Mouse (Mus musculus) adrenal gland, postnatal 4 days (tissue): ENCODE measurements at regions not wholly inside any gene's neighbourhood (a gene's known extent, or its start where the extent isn't known, plus 50 kb on each side); places are given as distances from the start of the nearest gene placed in this dataset.
"Not testable (repeated sequence)": the region's sequence is repeated elsewhere in the genome, so short reads cannot be mapped to it uniquely, and the experiment has no call there.

ENCODE experiments used
- DNase-seq, 2 experiments: peaks; one replicate each; pipeline ENCODE4 v3.0.0; 2021 to 2022; ENCODE audit warnings: low spot score in 2 of 2, mixed read lengths in 2 of 2

DNA sequence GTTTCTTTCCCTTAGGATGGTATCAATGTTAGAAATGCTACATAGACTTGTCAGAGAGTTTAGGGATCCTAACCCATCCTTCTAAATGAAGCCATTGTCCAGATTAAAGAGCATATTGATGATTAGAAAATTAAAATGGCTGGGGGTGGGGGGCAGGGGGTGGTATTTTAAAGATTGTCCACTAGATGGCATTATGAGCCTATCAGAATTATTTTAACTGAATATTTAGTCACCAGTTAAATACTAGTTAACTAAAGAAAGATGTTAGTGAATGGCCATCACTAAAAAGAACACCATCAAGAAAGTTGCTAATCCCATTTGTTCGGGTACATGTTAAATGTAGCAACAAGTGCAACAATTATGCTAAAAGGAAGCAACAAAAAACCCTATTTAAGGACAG is 1909.6 kb upstream of the 5930422O12Rik start:
- DNase-seq, result no peak

DNA sequence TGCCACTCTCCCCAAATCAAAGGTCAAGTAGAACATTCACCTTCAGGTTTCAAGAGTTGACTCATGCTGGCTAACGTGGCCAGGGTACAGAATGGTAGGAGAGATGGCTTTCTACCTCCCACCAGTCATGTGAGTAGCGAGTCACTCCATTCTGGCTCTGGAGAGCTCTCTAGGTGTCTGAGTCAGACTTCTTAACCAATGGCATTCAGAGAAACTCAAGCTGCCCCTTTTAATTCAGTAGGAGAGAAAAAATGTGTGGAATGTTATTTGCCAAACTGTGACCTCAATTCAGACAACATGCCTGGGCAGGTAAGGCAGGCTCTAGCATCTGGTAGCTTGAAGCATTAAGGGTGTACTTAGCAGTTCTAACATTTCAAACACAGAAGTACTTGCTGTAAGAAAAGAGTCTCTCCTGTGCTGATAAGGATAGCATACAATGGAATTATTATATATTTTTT is 1907.5 kb upstream of the 5930422O12Rik start:
- no peak for DNase-seq

DNA sequence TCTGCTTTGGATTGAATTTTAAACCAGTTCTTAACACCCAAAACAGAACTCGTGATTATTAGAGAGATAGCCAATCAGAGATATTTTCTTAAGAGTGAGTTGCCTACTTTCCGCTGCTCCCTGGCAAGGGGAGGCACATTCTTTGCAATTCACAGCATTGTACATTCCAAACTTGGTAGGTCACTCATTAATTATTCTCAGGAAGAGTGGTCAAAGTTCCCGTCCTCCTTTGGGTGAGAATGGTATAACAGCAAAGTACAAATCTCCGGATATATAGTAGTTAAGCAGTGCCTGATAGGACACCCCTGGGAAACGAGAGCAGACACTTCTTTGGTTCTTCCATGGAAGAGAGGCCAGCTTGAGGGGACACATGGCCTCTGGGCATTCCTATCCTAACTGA is 1903.4 kb upstream of the 5930422O12Rik start:
- no peak for DNase-seq

DNA sequence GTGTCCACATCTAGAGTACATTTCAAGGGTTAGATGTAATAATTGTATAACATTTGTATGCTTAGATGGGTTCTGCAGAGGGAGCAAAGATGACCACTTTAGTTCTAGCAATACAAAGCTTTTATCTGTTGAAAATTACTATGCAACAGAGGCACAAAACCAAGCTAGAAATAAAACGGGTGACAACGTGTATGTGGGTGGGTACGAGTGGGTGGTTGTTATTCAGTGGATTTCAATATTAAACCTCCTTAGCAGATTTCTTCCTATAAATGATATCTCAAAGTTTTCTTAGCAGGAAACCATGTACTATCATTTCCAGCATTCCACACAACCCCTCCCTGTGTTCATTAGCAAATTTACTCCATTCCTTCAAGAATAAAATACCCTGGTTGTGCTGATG is 1889.3 kb upstream of the 5930422O12Rik start:
- DNase-seq, result no peak

DNA sequence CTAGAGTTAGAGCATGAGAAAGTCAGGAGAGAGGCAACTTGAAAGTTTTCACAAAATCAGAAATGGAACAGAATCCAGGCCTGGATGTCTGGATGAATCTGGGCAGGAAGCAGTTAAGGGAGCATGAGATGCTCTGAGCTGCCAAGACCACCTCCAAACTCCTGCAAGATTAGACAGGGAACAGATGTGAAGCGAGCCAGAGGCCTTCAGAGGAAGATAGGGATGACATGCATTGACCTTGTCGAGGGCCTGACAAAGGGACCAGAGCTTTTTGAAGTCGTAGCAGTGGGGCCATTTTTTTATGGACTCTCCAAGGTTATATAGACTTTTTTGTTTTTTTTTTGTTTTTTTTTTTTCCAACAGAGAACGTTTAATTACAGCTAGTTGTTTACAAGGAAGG is 1886.9 kb upstream of the 5930422O12Rik start:
- peak in 1 of 2 experiments; percentile 10 for DNase-seq

DNA sequence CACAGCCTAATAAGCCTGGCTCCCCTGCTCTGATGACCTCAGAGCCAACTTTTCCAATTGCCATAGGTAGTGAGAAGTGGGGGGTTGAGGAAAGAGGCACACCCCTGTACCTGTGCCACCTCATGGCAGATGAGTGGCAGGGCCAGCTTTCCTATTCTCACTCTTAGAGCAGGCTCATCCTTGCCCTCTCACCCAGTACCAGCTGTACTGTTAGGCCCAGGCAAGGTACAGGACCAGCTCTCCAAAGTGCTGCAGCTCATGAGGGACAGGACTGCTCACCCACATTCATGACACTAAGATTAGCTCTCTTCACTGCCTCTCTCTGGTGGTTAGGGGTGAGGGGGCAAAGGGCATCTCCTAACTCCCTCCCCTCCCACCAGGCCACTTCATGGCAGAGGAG is 1854.4 kb upstream of the 5930422O12Rik start:
- DNase-seq, result no peak

DNA sequence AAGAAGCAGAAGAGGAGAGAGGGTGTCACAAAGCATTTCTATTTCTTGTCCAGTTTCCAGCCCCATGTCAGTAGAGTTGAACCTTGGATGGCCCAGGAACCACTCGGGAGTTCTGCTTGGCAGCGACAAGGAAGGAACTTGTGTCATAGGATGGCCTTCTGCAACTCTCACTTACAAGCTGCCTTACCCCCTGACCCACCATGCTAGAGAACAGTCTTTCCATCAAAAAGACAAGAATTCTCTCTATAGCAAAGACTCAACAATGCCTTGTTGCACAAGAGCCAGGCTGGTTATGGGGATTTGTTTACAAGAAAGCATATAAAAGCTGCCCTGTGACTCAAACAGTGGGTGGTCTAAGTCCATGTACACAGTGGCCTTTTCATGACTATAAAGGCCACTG is 1852.4 kb upstream of the 5930422O12Rik start:
- DNase-seq, result no peak

DNA sequence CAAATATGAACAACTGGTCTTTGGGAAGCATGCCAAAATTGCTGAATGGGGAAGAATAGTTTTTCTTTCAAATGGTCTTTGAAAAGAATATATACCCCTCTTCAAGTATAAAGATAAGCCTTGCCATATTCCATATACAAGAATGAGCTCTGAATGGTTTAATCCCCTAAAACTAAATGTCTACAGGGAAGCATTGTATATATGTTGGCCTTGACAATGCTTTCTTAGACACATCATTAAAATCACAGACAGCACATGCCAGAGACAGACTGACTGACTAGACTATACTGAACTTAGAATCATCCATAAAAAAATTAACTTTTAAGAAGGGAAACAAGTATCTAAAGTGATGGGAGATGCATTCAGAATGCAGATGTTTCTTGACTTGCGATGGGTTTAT is 1843.8 kb upstream of the 5930422O12Rik start:
- DNase-seq, result no peak

DNA sequence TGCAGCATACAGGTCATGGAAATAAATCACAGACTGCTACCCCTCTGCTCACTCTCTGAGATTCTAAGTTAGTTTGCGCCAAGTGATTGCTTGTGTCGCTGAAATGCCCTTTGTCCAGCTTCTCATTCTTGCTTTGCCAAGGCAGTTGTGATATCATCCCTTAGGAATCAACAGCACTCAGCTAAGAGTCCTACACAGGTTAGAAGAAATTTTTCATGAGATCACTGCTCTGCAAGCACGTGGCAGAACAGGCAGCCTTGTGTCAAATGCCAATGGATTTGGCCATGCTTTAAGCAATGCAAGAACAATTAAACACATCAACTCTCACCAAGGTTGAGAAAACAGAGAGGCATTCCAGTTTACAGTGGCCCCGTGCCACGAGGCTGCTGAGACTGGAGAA is 1829.0 kb upstream of the 5930422O12Rik start:
- no peak for DNase-seq

DNA sequence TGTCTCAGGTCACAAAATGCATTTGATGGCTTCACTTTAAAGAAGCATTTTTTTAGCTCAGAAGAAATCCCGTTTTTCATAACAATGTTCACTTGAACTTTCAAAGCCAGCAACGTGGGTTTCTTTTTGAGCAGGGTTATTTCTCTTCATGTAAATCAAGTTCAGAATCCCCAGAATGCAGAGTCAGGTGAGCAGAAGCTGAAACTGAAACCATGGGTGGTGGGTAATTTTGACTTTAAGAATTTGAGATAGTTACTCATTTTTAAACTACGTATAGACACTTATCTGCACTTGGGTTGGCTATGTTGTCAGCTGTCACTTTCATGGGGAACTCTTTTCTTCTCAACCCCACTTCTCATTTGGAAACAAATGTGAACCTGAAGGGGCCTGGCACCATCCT is 1827.5 kb upstream of the 5930422O12Rik start:
- DNase-seq, result no peak

DNA sequence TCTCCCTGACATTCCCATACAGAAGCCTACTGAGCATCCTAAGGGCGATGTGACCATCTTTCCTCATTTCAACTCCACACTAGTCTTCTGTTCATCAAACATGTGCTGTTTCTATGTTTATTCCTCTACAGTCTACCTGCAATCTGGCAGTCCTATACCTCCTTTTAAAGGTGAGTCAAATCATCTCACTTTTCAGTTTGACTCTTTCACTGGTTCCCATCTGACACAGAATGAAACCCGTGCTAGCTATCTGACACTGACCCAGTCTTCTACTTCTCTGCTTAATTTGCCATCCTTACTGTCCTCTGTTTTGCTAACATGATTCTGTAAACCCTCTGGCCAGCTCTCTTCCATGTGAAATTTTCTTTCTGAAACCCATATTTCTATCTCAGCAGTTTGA is 1812.0 kb upstream of the 5930422O12Rik start:
- DNase-seq, result no peak

DNA sequence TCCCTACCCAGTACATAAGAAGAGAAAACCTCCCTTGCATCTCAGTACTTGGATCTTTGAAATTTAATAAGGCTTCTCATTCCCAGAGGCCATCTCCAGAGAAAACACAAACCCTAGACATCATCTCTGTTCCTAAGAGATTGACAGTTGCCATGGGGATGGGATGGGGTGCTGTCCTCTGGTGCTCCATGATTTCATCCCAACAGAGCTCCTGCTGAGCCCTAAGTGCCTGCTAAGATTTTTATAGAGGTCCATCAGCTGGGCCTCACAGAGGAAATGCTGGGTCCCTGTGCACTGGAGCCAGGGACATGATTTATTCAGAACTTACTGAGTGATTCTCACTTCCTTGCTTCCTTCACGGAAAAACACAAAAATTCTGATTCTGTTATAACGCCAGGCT is 1800.8 kb upstream of the 5930422O12Rik start:
- DNase-seq, result no peak

DNA sequence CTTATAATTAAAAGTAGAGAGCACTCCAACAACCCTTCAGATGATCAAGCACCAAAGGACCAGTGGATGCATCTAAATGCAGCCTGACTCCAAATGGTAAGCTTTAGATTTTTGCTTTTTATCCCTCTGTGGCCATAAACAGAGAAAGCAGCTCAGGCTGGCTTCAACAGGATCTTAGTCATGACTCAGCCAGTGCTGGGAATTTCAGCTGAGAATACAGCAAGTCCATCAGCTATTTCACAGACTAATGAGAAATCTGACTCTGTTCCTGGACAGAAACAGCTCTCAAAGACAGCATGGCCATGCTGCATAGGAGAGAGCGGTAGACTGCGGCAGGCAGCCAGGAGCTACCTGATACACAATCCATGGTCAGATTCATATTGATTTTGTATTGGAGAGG is 1800.4 kb upstream of the 5930422O12Rik start:
- no peak for DNase-seq

DNA sequence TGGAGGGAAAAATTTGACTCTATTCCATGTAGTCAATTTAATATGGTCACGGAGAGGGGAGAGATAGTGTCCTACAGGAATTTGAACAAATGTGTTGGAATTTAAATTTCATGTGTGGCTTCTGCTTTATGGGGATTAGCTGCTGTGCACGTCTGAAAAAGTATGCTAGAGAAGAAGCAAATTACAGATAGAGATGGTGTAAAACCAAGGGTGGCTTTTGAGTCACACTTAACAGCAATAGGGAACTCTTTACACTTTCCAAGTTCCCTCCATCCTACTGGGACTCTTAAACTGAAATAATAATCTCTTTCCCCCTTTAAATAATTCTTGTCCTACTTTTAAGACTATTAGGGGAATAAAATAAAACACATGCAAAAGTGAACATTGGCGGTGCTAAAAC is 1790.1 kb upstream of the 5930422O12Rik start:
- no peak for DNase-seq

DNA sequence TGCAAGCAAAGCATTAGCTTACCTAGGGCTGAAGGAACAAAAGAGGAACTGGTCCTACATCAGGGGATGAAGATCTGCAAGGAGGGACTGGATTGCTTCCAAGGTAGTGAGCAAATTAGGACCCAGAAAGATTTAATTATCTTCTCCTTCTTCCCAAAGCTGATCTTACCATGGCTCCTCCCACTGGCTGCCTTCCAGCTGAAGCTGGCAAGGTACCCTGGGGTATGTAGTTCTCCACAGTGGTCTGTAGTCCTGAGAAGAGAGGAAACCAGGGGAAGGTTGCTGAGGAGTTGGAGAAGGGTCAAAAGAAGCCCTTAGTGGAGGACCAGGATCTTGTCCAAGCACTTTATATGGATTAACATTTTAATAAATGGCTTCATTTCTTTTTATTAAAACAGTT is 1764.8 kb upstream of the 5930422O12Rik start:
- no peak for DNase-seq

DNA sequence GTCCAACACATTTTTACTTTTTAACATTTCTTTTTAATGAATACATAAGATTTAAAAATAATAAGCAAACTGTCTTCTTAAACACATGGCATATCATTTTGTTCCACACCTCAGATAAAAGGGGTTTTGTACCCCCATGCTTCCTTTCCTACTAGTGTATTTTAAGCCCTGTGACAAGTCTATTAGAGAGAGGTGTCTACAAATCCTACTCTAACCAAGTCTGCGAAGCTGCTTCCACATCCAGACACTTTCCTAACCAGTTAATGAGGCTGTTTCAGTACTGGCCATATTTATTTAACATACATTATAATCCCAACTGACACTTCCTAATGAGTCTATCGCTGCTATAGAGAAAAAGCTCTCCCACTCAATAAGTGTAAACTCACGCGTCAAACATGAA is 1763.0 kb upstream of the 5930422O12Rik start:
- no peak for DNase-seq

DNA sequence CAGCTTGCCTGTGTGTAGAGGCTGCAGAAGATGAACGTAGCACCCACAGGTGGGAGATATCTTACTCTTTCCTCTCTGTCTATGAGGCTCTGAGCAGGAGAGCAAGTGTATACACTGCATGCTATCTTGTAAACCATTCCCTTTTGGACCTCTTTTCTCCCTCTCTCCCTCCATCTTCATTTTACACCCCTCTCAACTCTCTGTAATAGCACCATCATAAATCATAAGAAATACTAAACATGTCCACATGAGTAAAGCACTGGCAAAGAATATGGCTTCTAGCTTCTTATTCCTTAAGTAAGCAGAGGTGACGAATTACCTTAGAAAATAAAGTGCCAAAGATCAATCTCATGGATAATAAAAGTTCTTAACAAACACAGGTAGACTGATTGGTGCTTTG is 1724.3 kb upstream of the 5930422O12Rik start:
- no peak for DNase-seq

DNA sequence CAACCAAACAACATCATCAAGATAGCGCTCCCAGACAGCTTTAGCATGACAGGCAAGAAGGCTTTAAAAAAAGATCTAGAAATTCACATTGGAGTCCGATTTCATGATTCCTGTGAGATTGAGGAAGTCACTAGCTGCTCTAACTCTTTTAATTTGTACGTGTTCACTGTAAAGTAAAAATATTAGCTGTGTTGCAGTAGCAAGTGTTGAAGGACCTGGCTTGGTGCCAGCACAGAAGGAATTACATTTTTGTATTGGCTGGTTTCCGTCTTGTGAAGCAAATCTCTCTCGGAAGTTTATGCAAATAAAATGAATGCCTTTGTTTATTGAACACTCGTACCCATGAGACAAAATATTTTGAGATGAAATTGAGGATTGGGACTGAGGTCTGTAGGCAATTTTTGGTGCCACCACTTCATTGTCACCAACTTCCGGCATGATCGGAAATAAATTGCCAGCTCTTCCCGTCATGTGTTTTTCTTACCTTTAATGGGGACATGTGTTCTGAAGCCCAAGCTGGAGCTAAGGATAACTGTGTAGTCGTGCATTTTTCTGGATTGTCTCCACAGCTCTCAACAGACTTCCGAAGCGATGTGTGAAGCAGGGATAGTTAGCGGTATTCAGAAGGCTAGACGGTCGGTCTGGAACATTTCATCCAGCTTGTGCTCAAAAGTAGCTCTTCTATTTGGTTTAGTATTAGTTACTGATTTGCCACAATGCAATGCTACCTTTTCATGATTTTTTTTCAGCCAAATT is 1715.0 kb upstream of the 5930422O12Rik start:
- DNase-seq, result no peak

DNA sequence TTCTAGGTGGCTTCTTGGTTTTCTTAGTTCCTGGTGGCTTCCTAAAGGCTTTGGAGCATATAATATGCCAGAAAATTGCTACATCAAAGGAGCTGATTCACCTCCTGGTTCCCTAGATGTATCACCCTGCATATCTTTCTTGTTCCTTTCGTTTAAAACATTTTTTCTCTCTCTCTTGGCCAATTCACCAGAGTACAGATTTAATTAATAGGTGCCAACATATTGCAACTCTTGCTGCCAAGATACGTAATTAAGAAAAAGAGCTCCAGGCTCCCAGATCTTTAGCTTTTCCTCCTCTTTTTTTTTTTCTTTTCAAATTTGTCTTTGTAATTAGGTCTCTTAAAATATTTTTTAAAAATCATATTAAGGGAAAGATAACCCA is 1714.4 kb upstream of the 5930422O12Rik start:
- DNase-seq, result no peak

DNA sequence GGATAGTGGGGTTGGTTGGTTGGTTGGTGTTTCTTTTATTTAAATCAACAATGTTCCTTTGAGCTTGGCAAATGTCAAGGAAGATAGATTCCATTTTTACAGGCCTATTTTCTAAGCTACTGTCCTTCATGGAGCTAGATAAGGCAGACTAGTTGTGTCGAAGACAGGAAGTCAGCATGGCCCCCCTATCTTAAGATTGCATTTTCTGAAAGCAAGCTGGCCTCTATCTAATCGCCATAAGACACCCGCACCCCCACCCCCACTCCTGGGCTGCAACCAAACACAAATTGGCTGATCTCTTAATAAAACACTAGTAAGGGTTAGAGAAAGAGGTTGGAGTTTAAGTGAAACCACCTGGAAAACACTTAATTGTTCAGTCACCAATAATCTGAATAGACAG is 1708.5 kb upstream of the 5930422O12Rik start:
- no peak for DNase-seq

DNA sequence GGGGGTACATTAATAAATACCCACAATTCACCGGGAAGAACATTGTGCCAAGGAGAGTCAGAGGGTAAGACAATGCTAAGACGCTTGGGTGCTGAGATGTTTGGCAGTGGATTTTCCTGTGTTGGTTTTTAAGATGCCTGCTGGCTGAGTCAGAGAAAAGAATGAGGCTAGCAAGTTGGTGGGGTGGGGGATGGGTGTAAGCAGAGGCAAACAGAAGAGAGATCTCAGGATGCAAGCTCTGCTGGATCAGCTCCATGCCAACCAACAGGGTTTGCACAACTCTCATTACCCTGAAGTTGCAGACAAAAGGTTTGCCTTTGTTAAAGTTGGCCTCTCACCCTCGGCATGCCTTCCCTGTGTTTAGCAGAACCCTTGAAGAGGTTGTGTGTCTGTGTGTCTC is 1707.9 kb upstream of the 5930422O12Rik start:
- DNase-seq, result no peak

DNA sequence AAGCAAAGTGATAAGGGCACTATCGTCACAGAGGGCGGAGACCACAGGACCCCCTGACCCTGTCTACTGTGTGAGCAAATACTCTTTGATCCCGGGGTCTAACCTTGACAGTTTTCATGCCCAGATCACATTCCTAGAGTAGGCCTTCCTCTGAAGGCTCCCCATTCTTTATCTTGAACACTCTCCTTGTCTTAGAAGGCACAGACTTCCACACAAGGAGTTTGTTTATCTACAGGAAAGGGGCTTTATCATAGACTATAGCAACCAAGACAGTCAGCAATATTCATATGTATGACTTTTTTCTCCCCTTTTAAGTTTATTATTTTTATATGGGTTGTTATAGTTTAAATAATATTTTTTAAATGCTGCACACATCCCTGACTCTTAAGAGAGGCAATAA is 1703.1 kb upstream of the 5930422O12Rik start:
- DNase-seq, result no peak

DNA sequence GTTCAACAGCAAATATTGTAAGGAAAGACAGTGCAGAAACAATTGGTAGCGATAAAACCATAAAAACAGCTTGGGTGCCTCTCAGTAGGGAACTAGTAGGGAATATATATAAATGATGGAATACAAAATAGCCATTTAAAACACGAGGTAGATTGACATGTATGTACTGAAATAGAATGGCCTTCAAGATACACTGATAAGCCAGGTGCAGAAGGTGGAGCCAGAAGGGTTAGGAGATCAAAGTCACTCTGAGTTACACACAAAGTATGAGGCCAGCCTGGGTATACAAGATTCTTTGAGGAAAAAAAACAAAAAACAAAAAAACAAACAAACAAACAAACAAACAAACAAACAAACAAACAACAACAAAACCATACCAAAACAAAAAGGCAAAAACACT is 1692.9 kb upstream of the 5930422O12Rik start:
- no peak for DNase-seq

DNA sequence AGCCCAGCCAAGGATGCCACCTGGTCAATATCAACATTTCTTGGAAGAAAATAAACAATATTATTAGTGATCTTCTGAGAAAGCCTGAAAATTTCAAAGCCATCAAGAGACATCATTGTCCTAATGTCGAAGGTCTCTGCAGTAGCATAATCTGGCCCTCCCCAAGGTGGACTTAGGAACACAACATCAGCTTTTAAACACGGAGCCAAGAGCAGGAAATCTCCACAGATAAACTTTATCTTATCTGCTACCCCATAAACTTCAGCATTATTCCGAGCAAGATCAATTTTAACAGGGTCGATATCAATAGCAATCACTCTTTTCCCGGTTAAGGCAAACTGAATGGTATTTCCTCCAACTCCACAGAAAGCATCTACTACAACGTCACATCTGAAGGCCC is 1691.2 kb upstream of the 5930422O12Rik start:
- not testable (repeated sequence) for DNase-seq
